Mouse (Mus musculus): ENCODE data around the gene Rpl7a. TPM values are rescaled to one million over a fixed set of nuclear protein-coding genes. Genes with fewer than 3 reads are reported as not detected.

The Rpl7a gene
- polyA plus RNA-seq, 1 experiment from 2014 or later, result 297 TPM

DNA sequence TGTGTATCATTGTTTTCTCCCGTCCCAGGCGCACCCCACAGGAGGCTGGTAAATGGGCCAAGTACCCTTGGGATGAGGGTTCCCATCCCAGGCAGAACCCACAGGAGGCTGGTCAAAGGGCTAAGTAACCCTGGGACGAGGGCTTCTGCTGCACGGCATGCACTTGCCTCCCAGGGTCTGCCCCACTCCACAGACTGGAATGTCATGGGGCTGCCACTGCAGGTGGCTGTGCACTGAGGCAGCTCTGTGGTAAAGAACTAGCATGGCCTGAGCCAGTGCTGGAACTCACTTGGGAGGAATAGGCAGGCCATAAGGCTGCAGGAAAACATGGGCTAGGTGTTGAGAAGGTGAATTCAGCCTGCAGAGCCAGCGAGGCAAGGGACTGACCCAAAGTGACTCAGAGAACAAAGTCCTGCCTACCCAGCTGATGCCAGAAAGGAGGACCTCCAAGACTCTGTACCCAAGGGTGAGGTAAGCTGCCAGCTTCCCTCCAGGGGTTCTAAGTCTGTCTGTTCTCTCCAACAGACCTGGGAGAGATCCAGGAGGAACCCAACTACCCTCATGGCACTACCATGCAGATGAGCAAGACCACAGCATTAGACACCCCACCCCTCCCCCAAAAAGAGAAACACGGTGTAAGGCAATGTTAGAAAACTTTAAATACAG lies 9.8 kb downstream of the Rpl7a start:
- peaks cover 53% of the 10 kb centered on the region for H3K36me3 ChIP-seq (ENCODE audit: control insufficient read depth, insufficient read depth)
- no peaks in the 10 kb centered on the region for H3K9me3 ChIP-seq (replicated peaks; ENCODE audit: control insufficient read depth, low read length)
- no peak for ATAC-seq (ENCODE audit: low read depth)
- H3K4me2 ChIP-seq (ENCODE audit: low read depth, low read length), result no peak overlapping the region
- no peak overlapping the region for H3K9ac ChIP-seq (ENCODE audit: low read depth, low read length)
- no peaks in the 10 kb centered on the region for H3K27me3 ChIP-seq (ENCODE audit: control insufficient read depth, insufficient read depth, low read depth, low read length)
- 79% methylated on average over 6 of the region's 6 CpGs for WGBS (ENCODE audit: insufficient replicate concordance)
- peaks cover 16% of the 10 kb centered on the region for H3K4me1 ChIP-seq (ENCODE audit: control insufficient read depth, low read depth, low read length)
- H3K27ac ChIP-seq (ENCODE audit: low read length), result no peak overlapping the region
- H3K4me3 ChIP-seq (ENCODE audit: low read depth, low read length), result no peak overlapping the region

DNA sequence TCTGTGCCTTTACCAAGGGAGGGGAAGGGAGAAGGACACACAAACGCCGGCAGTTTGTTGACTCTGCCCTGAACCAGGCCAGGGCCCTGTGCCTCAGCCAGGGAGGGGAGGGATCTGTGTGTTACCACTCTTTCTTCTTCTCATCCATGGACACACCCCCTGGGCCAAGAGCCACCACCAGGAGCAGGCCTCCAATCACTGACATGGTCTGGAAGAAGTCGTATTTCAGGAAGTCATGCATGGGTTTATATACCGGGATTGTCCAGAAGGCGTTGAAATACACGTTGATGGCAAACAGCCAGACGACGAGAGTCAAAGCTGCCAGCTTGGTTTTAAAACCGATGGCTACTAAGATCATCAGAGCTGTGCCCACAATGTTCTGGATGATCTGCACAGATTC lies 11.2 kb downstream of the Rpl7a start:
- no peak; the same call in 1 of the 2 replicates for ATAC-seq (ENCODE audit: low read depth)
- Histone ChIP-seq H3K4me1 (ENCODE audit: control insufficient read depth, low read depth, low read length) (peaks cover 9% of the 10 kb centered on the region), H3K4me3 (ENCODE audit: low read depth, low read length) (no peak overlapping the region), H3K36me3 (ENCODE audit: control insufficient read depth, insufficient read depth) (peaks cover 61% of the 10 kb centered on the region), H3K9me3 (replicated peaks; ENCODE audit: control insufficient read depth, low read length) (no peaks in the 10 kb centered on the region), H3K9ac (ENCODE audit: low read depth, low read length) (no peak overlapping the region), H3K4me2 (ENCODE audit: low read depth, low read length) (no peak overlapping the region), H3K27ac (ENCODE audit: low read length) (no peak overlapping the region), H3K27me3 (ENCODE audit: control insufficient read depth, insufficient read depth, low read depth, low read length) (no peaks in the 10 kb centered on the region)
- WGBS (ENCODE audit: insufficient replicate concordance), result 76% methylated on average over 9 of the region's 9 CpGs

GRCm38 (mm10) chr2:26927745-26928476 lies 17.3 kb downstream of the Rpl7a start:
- Histone ChIP-seq H3K9ac (ENCODE audit: low read depth, low read length) (no peak overlapping the region), H3K4me2 (ENCODE audit: low read depth, low read length) (no peak overlapping the region), H3K4me3 (ENCODE audit: low read depth, low read length) (no peak overlapping the region), H3K9me3 (replicated peaks; ENCODE audit: control insufficient read depth, low read length) (no peaks in the 10 kb centered on the region), H3K36me3 (ENCODE audit: control insufficient read depth, insufficient read depth) (peaks cover 29% of the 10 kb centered on the region), H3K27ac (ENCODE audit: low read length) (no peak overlapping the region), H3K27me3 (ENCODE audit: control insufficient read depth, insufficient read depth, low read depth, low read length) (no peaks in the 10 kb centered on the region), H3K4me1 (ENCODE audit: control insufficient read depth, low read depth, low read length) (peaks cover 29% of the 10 kb centered on the region)
- no peak for ATAC-seq (ENCODE audit: low read depth)
- WGBS (ENCODE audit: insufficient replicate concordance), result 76% methylated on average over 6 of the region's 6 CpGs

DNA sequence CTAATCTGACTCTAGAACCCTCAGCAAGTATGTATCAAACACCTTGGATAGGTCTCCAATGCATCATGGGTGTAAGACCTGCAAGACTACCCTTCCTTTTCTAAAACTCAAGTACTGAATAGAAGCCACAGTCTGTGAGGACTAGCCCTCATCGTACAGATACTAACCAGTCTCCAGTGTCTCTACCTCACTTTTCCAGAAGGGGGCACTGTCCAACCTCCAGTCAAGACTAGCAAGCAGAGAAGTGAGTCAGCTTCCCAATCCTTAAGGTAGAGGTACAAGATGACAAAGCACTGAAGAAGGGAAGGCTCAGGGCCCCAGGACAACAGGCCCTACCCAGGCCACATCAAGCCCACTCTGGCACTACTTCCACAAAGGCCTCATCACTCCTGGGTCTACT lies 19.8 kb downstream of the Rpl7a start:
- 17% methylated on average over 1 of the region's 1 CpGs for WGBS (ENCODE audit: insufficient replicate concordance)
- H3K36me3 ChIP-seq (ENCODE audit: control insufficient read depth, insufficient read depth), result peaks cover 8% of the 10 kb centered on the region
- no peaks in the 10 kb centered on the region for H3K9me3 ChIP-seq (replicated peaks; ENCODE audit: control insufficient read depth, low read length)
- 0 out of 2 replicates have a peak overlapping the region, but pooled peaks have one; percentile 10 for H3K9ac ChIP-seq (ENCODE audit: low read depth, low read length)
- H3K4me2 ChIP-seq (ENCODE audit: low read depth, low read length), result no peak overlapping the region
- H3K4me1 ChIP-seq (ENCODE audit: control insufficient read depth, low read depth, low read length), result peaks cover 38% of the 10 kb centered on the region
- no peaks in the 10 kb centered on the region for H3K27me3 ChIP-seq (ENCODE audit: control insufficient read depth, insufficient read depth, low read depth, low read length)
- peak overlapping the region; percentile 11; the same call in 1 of the 2 replicates for H3K27ac ChIP-seq (ENCODE audit: low read length)
- no peak for ATAC-seq (ENCODE audit: low read depth)
- no peak overlapping the region for H3K4me3 ChIP-seq (ENCODE audit: low read depth, low read length)

DNA sequence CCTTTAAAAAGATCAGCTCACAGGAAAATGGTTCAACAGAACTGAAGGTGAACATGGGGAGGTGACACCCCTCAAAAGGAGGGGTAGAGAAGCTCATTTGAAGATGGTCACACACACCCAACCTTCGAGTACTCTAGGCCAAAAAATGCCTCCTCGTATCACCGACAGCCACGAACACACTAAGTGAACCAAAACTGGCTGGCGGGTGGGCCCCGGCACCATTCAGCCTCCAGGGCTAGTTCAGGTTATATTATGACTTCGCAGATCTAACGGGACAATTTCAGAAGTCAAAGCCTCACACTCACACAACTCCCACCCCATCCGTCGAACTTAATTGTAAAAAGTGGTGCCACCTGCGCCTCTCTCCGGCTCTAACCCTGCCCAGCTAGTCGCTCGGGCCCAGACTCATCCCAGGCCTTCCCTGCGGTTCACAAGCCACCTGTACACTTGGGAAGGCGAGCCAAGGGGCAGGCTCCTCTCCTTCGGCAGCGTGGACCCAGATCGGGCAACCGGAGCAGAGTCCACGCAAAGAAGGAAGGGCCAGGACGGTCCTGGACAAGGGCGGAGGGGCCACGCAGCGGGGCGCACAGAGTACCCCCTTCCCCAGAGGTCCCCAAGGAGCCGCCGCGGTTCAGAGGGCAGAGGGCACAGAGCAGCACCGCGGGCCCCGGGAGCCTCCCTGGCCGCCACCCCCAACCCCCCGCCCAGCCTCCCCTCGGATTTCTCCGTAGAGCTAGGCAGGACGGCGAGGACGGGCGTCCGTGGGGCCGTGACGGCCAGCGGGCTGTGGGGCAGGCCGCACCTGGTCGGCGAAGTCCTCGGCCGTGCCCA lies 22.1 kb downstream of the Rpl7a start:
- under 1% methylated on average over 37 of the region's 49 CpGs for WGBS (ENCODE audit: insufficient replicate concordance)
- H3K9me3 ChIP-seq (replicated peaks; ENCODE audit: control insufficient read depth, low read length), result no peaks in the 10 kb centered on the region
- peak overlapping the region; percentile 91 for H3K4me2 ChIP-seq (ENCODE audit: low read depth, low read length)
- H3K27ac ChIP-seq (ENCODE audit: low read length), result peak overlapping the region; percentile 90
- H3K36me3 ChIP-seq (ENCODE audit: control insufficient read depth, insufficient read depth), result no peaks in the 10 kb centered on the region
- peaks cover 38% of the 10 kb centered on the region for H3K4me1 ChIP-seq (ENCODE audit: control insufficient read depth, low read depth, low read length)
- H3K4me3 ChIP-seq (ENCODE audit: low read depth, low read length), result peak overlapping the region; percentile 92
- peak; percentile 9 for ATAC-seq (ENCODE audit: low read depth)
- peak overlapping the region; percentile 99 for H3K9ac ChIP-seq (ENCODE audit: low read depth, low read length)
- H3K27me3 ChIP-seq (ENCODE audit: control insufficient read depth, insufficient read depth, low read depth, low read length), result no peaks in the 10 kb centered on the region

DNA sequence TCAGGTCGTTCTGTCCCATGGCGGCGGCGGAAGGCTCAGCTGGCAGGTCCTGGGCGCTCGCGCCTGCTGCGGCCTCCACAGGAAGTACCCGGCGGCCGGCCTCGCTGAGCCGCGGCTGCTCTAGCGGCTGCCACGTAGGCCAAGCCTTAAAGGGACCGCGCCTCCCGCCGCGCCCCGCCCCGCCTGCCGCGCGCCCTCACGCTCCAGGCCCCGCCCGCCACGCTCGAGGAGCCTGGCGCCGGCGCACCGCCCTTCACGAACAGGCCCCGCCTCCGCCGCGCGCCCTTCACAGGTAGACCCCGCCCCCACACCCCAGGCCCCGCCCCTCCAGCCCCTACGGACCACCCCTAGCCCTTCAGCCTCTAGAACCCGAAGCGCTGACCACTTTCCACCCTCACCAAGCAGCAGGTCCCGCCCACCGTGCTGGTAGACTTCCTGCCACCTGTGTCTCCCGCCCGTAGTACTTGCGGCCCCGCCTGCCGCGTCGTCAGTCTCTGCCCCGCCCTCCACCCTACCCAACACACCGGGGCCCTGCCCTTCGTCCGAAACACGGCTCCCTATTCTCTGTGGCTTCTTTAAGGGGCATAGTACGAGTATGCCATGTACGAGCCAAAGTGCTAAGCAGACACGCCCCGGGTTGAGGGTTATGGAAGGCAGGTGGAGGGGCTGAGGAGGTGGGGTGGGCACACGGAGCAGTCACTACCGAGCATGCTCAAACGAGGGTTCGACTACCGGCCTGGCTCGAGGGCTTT lies 22.9 kb downstream of the Rpl7a start, which contains the start of the genes Surf4 and Stkld1:
Gene Surf4, minus strand, starts transcription at position 625 of the 752 bp plus-strand sequence.
Gene Stkld1, plus strand, starts transcription at position 744 of the 752 bp plus-strand sequence.
- H3K36me3 ChIP-seq (ENCODE audit: control insufficient read depth, insufficient read depth), result no peaks in the 10 kb centered on the region
- under 1% methylated on average over 60 of the region's 70 CpGs for WGBS (ENCODE audit: insufficient replicate concordance)
- peak; percentile 93 for ATAC-seq (ENCODE audit: low read depth)
- peak within 1 kb of the TSS; percentile 90 for H3K27ac ChIP-seq (ENCODE audit: low read length)
- peak within 1 kb of the TSS; percentile 92 for H3K4me3 ChIP-seq (ENCODE audit: low read depth, low read length)
- no peaks in the 10 kb centered on the region for H3K27me3 ChIP-seq (ENCODE audit: control insufficient read depth, insufficient read depth, low read depth, low read length)
- H3K9ac ChIP-seq (ENCODE audit: low read depth, low read length), result peak within 1 kb of the TSS; percentile 99
- peaks cover 34% of the 10 kb centered on the region for H3K4me1 ChIP-seq (ENCODE audit: control insufficient read depth, low read depth, low read length)
- H3K4me2 ChIP-seq (ENCODE audit: low read depth, low read length), result peak within 1 kb of the TSS; percentile 91
- no peaks in the 10 kb centered on the region for H3K9me3 ChIP-seq (replicated peaks; ENCODE audit: control insufficient read depth, low read length)

DNA sequence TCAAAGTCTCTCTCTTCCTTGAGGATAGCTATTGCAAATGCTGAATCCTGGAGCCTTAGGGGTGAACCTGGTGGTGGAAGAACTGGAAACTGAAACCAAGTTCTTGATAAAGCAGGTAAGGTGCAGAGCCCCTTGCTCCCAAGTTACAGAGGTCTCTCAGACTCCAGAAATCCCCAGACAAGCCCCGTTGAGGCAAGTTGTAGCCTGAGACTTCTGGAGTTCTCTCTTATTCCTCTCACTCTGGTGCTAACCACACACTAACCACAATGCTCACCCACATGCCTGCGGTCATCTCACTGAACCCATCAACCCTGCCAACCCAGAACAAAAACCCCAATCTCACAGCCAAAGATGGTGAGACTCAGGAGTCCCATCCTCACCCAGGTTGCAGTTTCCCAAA lies 24.7 kb downstream of the Rpl7a start:
- ATAC-seq (ENCODE audit: low read depth), result no peak
- Histone ChIP-seq H3K4me2 (ENCODE audit: low read depth, low read length) (no peak overlapping the region), H3K27ac (ENCODE audit: low read length) (no peak overlapping the region), H3K4me3 (ENCODE audit: low read depth, low read length) (no peak overlapping the region), H3K9ac (ENCODE audit: low read depth, low read length) (no peak overlapping the region), H3K36me3 (ENCODE audit: control insufficient read depth, insufficient read depth) (no peaks in the 10 kb centered on the region), H3K4me1 (ENCODE audit: control insufficient read depth, low read depth, low read length) (peaks cover 31% of the 10 kb centered on the region), H3K27me3 (ENCODE audit: control insufficient read depth, insufficient read depth, low read depth, low read length) (no peaks in the 10 kb centered on the region), H3K9me3 (replicated peaks; ENCODE audit: control insufficient read depth, low read length) (no peaks in the 10 kb centered on the region)
- WGBS (ENCODE audit: insufficient replicate concordance), result 18% methylated on average over 2 of the region's 2 CpGs

DNA sequence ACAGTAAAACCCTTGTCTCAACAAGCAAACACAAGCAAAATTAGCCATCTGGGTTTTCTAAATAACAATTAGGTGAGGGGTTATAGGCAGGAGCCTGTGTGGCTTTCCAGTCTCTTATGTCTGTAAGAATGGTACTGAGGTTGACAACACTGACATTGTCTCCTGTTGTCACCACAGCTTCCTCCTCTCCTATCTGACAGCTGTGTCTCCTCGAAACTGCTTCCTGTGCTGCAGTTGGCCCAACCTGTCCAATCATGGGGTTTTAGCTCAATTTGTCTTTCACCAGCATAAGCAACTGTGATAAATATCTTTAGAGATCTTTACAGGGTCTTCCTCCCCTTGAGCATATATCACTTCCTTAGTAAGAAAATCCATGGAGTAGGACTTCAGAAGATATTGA lies 25.9 kb downstream of the Rpl7a start:
- H3K9me3 ChIP-seq (replicated peaks; ENCODE audit: control insufficient read depth, low read length), result no peaks in the 10 kb centered on the region
- no peak overlapping the region for H3K4me3 ChIP-seq (ENCODE audit: low read depth, low read length)
- no peak overlapping the region for H3K4me2 ChIP-seq (ENCODE audit: low read depth, low read length)
- peaks cover 21% of the 10 kb centered on the region for H3K4me1 ChIP-seq (ENCODE audit: control insufficient read depth, low read depth, low read length)
- H3K27me3 ChIP-seq (ENCODE audit: control insufficient read depth, insufficient read depth, low read depth, low read length), result no peaks in the 10 kb centered on the region
- WGBS (ENCODE audit: insufficient replicate concordance), result 21% methylated on average over 1 of the region's 1 CpGs
- no peak overlapping the region for H3K27ac ChIP-seq (ENCODE audit: low read length)
- ATAC-seq (ENCODE audit: low read depth), result no peak
- H3K36me3 ChIP-seq (ENCODE audit: control insufficient read depth, insufficient read depth), result no peaks in the 10 kb centered on the region
- no peak overlapping the region for H3K9ac ChIP-seq (ENCODE audit: low read depth, low read length)

All from liver, embryonic 16.5 days (tissue).